Mouse (Mus musculus) embryonic facial prominence, embryonic 11.5 days (tissue): ENCODE data around the gene Fosl1. TPM values are rescaled to one million over a fixed set of nuclear protein-coding genes. Genes with fewer than 3 reads are reported as not detected.

Experiments
- ATAC-seq: fragments of 200-750 bp; cut with Nextera tagmentation; replicated peaks from 2 replicates; pipeline ENCODE4 v1.8.0; 2017; ENCODE audit warnings: low read depth; ENCODE audit not compliant: insufficient number of reproducible peaks, low FRiP score, low TSS enrichment
- DNase-seq: peaks from one replicate; pipeline ENCODE4 v3.0.0-alpha.2; 2015; ENCODE audit warnings: low spot score
- H3K27ac ChIP-seq: fragments of 300-500 bp; sonication (generic); replicated peaks from 2 replicates; pipeline ENCODE4 v1.5.1; 2014; ENCODE audit warnings: mild to moderate bottlenecking, low read depth, low read length, control low read depth
- H3K27me3 ChIP-seq: fragments of 300-500 bp; sonication (generic); 2 replicates; pipeline ENCODE4 v1.6.1; 2014; ENCODE audit warnings: mild to moderate bottlenecking, low read length, moderate library complexity, mixed read lengths; ENCODE audit not compliant: control insufficient read depth, insufficient read depth
- H3K36me3 ChIP-seq: fragments of 300-500 bp; sonication (generic); replicated peaks from 2 replicates; pipeline ENCODE4 v1.6.1; 2014; ENCODE audit warnings: low read depth, mild to moderate bottlenecking, low read length, moderate library complexity, mixed read lengths; ENCODE audit not compliant: control insufficient read depth, insufficient read depth
- H3K4me1 ChIP-seq: fragments of 300-500 bp; sonication (generic); 2 replicates; pipeline ENCODE4 v1.6.1; 2014; ENCODE audit warnings: low read length, mixed read lengths; ENCODE audit not compliant: control insufficient read depth, insufficient read depth
- H3K4me2 ChIP-seq: fragments of 300-500 bp; sonication (generic); 2 replicates; pipeline ENCODE4 v1.6.1; 2014; ENCODE audit warnings: low read depth, mild to moderate bottlenecking, control low read depth, low read length, moderate library complexity
- H3K4me3 ChIP-seq: fragments of 300-500 bp; sonication (generic); 2 replicates; pipeline ENCODE4 v1.5.1; 2014; ENCODE audit warnings: low read depth, low read length, control low read depth
- H3K9ac ChIP-seq: fragments of 300-500 bp; sonication (generic); replicated peaks from 2 replicates; pipeline ENCODE4 v1.6.1; 2014; ENCODE audit warnings: mild to moderate bottlenecking, control low read depth, low read length
- H3K9me3 ChIP-seq: fragments of 300-500 bp; sonication (generic); replicated peaks from 2 replicates; pipeline ENCODE4 v1.6.1; 2016; ENCODE audit warnings: mild to moderate bottlenecking, low read length, inconsistent platforms, mixed read lengths; ENCODE audit not compliant: control insufficient read depth
- WGBS: fragments of 180-500 bp; shearing (Covaris S2); extraction: QIAGEN DNeasy Blood & Tissue Kit; methylation state at CpG from one replicate; pipeline ENCODE4 v1.1.7; 2014; 5-methylcytosine and 5-hydroxymethylcytosine counted together
- polyA plus RNA-seq: library from polyadenylated mRNA; unstranded; fragments of >200 nt; fragmentation: Nextera tagmentation; extraction: Ambion mirVana; gene quantifications from 2 replicates; pipeline ENCODE4 v1.2.1, GENCODE M21; 2014

Fosl1 gene
- polyA plus RNA-seq, 1 experiment from 2014 or later = not detected

DNA sequence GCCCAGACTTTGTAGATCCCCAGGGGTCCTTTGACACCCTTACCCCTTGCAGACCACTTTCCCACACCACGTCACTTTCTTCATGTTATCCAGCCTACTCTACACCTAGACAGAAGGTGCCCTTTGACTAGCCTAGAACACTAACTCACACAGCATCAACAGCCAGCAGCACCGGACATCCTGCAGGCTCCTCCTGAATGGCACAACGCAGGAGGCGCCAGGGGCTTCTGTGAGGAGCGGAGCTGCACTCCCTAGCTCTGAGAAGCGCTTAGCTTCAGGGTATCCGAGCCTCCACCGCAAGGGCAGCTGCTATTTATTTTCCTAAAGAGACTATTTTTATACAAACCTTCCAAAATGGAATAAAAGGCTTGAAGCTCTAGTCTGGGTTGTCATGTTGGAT, 8.2 kb downstream of the Fosl1 start:
- WGBS = 61% methylated on average over 8 of the region's 8 CpGs
- Histone ChIP-seq H3K36me3 (no peaks in the 10 kb centered on the region), H3K4me1 (peaks cover 6% of the 10 kb centered on the region; the same call in 1 of the 2 replicates), H3K4me2 (peak overlapping the region; percentile 99; the same call in 1 of the 2 replicates), H3K27me3 (no peaks in the 10 kb centered on the region), H3K27ac (no peak overlapping the region), H3K9me3 (no peaks in the 10 kb centered on the region), H3K4me3 (no peak overlapping the region; the same call in none of the 2 replicates), H3K9ac (0 out of 2 replicates have a peak overlapping the region, but pooled peaks have one; percentile 23)
- no peak for ATAC-seq
- no peak for DNase-seq

DNA sequence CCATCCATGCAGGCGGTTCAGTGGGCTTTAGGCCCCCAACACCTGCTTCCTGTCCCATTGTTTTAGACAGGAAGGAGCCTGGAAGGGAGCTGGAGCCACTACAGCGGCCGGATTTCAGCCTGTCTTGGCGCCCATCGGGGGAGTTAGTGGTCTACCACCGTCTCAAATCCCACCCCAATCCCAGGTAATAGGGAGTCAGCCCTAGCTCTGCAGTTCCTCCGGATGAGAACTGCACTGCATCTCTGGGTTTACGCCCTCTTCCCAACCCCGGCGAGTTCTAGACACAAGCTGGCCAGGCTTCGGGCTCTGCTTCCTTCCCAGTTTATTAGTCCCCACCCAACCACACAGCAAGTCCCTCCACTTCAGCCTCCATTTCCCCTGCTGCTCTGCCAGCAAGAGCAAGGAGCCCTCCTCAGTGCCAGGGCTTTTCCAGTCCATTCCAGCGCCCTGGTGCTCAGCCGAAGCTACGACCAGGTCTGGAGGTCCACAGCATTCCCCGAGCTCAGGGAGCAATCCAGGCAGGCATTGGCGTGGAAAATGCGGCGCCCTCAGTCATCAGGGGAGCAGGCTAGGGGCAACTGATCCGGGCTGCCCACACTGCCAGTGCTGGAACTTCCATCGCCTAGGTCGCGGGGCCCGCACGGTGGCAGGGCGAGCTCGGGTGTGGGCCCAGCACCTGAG, 9.0 kb downstream of the Fosl1 start:
- H3K4me2 ChIP-seq = peak overlapping the region; percentile 99
- no peak for DNase-seq
- H3K27ac ChIP-seq = peak overlapping the region; percentile 83
- WGBS = 2% methylated on average over 26 of the region's 26 CpGs
- no peaks in the 10 kb centered on the region for H3K9me3 ChIP-seq
- no peaks in the 10 kb centered on the region for H3K27me3 ChIP-seq
- no peaks in the 10 kb centered on the region for H3K36me3 ChIP-seq
- peak overlapping the region; percentile 80 for H3K9ac ChIP-seq
- peak overlapping the region; percentile 80 for H3K4me3 ChIP-seq
- ATAC-seq = no peak
- H3K4me1 ChIP-seq = peaks cover 6% of the 10 kb centered on the region; the same call in 1 of the 2 replicates

DNA sequence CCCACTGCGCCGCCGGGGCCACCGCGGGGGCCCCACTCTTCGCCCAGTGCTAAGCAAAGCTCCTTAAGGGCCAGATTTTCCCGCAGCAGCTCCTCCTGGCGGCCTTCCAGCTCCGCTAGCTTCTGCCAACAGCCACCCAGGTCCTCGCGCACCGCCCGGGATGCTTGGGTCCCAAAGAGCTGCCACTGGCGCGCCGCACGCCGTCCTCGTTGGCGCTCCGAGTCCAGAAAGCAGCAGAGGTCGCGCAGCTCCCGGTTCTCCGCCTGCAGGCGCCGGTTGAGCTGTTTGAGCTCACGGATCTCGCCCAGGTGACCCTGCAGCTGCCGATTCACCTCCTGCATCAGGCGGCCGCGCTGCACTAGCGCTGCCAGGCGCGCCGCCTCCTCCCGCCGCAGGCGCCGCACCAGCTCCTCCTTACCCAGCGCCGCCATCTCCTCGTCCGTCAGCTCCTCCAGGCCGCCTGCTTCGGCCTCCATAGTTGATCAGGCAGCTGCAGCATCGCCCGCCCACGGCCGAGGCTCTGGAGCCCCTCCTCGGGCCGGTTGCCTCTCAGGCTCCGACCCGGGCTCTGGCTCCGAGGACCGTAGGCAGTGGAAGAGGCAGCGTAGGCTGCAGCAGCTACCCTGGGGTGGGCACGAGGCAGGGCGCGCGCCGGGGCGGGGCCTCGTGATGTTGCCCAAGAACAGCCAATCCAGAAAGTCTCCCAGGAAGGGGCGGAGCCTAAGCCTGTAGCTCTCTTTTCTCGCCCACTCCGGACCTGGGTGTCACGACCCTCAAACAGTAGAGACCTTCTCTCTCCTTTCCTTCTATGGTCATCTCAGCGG, 9.8 kb downstream of the Fosl1 start:
- under 1% methylated on average over 70 of the region's 70 CpGs for WGBS
- Histone ChIP-seq H3K36me3 (no peaks in the 10 kb centered on the region), H3K4me1 (peaks cover 6% of the 10 kb centered on the region; the same call in 1 of the 2 replicates), H3K27ac (peak overlapping the region; percentile 83), H3K9ac (peak overlapping the region; percentile 80), H3K4me2 (peak overlapping the region; percentile 99), H3K9me3 (no peaks in the 10 kb centered on the region), H3K4me3 (peak overlapping the region; percentile 80), H3K27me3 (no peaks in the 10 kb centered on the region)
- DNase-seq = peak; percentile 96
- ATAC-seq = peak; percentile 89

DNA sequence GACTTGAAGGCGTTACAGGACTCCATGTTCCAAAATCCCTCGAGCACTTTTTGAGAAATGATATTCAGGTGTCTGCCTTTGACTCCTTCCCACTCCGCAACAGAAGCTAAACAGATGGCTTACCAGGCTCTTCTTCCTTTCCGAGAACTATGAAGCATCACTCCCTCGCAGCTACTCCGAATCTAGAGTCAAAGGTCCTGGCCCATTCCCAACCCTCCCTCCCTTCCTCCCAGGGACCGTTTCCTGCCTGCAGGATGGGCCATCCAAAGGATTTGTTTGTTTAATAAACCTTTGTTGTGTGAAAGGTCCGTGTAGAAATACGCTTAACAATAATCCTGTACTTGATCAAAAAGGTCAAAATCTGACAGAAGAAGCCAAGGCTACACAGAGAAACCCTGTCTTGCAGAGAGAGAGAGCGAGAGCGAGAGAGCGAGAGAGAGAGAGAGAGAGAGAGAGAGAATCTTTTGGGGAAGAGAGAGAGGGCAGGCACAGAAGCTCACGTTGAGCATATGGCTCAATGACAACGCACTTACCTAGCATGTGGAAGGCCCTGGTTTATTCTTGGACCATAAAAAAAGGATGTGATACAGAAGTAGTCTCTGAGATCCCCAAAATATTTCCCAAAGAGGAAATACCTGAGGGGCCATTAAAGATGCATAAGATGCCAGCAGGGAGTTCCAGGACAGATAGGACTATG, 10.5 kb downstream of the Fosl1 start, which contains the start of gene Ccdc85b:
Gene Ccdc85b, minus strand, starts transcription at position 149 of the 697 bp plus-strand sequence.
- Histone ChIP-seq H3K4me1 (peaks cover 6% of the 10 kb centered on the region; the same call in 1 of the 2 replicates), H3K36me3 (no peaks in the 10 kb centered on the region), H3K27me3 (no peaks in the 10 kb centered on the region), H3K4me3 (peak within 1 kb of the TSS; percentile 80), H3K9me3 (no peaks in the 10 kb centered on the region), H3K27ac (peak within 1 kb of the TSS; percentile 83), H3K9ac (peak within 1 kb of the TSS; percentile 80), H3K4me2 (peak within 1 kb of the TSS; percentile 99)
- ATAC-seq (no peak), DNase-seq (no peak)
- WGBS = 12% methylated on average over 14 of the region's 14 CpGs

DNA sequence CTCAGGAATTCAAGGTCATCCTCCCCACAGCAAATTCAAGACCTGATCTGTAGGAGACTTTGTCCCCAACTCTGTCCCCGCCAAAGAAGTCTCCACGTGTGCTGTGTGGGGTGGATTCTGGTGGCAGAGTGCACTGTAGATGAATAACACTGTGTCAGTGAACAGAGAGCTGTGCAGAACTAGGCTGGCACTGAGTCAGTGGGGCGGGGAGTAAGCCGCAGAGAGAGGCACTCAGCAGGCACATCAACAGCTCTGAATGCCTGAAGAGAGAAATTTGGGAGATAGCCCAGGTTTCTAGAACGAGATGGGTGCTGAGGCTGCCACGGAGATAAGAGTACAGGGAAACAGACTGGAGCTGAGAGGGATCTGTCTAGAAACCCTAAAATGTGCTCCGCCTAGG, 11.7 kb downstream of the Fosl1 start:
- no peak overlapping the region for H3K4me3 ChIP-seq
- no peak for ATAC-seq
- H3K9ac ChIP-seq = no peak overlapping the region
- no peaks in the 10 kb centered on the region for H3K27me3 ChIP-seq
- 65% methylated on average over 7 of the region's 7 CpGs for WGBS
- H3K4me2 ChIP-seq = 0 out of 2 replicates have a peak overlapping the region, but pooled peaks have one; percentile 3
- no peaks in the 10 kb centered on the region for H3K9me3 ChIP-seq
- peaks cover 6% of the 10 kb centered on the region; the same call in 1 of the 2 replicates for H3K4me1 ChIP-seq
- no peak overlapping the region for H3K27ac ChIP-seq
- H3K36me3 ChIP-seq = no peaks in the 10 kb centered on the region; the same call in 1 of the 2 replicates
- no peak for DNase-seq

DNA sequence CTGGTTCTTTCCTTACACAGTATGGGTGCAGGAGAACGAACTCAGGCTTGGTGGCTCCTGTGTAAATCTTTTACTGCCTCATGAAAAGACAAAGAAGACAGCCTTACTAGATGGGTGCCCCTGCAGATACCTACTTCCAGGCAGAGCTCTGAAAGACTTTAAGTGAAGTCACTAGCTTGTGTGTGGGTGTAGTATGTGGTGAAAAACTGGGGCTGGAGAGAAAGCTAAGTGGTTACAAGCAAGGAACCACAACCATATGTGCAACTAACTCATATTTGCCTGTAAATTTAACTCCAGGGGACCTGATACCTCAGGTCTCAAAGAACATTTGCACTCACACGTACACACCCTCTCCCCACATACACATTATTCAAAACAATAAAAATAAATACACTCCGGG, 12.5 kb downstream of the Fosl1 start:
- ATAC-seq = no peak
- DNase-seq = no peak
- Histone ChIP-seq H3K9me3 (no peaks in the 10 kb centered on the region), H3K4me2 (peak overlapping the region; percentile 47), H3K27ac (no peak overlapping the region), H3K4me1 (peaks cover 6% of the 10 kb centered on the region; the same call in 1 of the 2 replicates), H3K36me3 (no peaks in the 10 kb centered on the region; the same call in none of the 2 replicates), H3K4me3 (peak overlapping the region; percentile 56), H3K9ac (peak overlapping the region; percentile 56), H3K27me3 (no peaks in the 10 kb centered on the region)
- WGBS = 30% methylated on average over 3 of the region's 3 CpGs

DNA sequence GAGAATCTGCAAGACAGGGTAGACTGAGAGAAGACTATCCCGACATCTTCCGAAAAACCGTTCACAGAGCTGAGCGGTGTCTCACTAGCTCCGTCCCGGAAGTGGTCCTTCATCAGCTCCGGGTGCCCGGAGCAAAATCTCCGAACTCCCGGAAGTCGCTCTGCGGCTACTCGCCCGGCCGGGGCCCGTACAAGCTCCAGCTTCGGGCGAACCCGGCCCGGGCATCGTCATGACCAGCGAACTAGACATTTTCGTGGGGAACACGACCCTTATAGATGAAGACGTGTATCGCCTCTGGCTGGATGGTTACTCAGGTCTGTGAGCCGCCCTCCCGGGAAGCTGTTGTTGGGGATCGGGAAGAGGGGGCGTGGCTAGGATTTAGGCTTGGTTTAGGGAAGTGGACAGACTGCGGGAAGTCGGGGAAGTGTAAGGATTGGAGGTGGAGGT, 13.1 kb downstream of the Fosl1 start, which contains the start of gene Fibp:
Gene Fibp, plus strand, starts transcription at position 151 of the 447 bp plus-strand sequence.
- under 1% methylated on average over 32 of the region's 32 CpGs for WGBS
- H3K4me2 ChIP-seq = peak within 1 kb of the TSS; percentile 92
- H3K4me1 ChIP-seq = peaks cover 6% of the 10 kb centered on the region; the same call in 1 of the 2 replicates
- DNase-seq (peak; percentile 95), ATAC-seq (peak; percentile 39; the same call in 1 of the 2 replicates)
- H3K9me3 ChIP-seq = no peaks in the 10 kb centered on the region
- H3K36me3 ChIP-seq = no peaks in the 10 kb centered on the region; the same call in none of the 2 replicates
- no peak within 1 kb of the TSS for H3K27ac ChIP-seq
- H3K27me3 ChIP-seq = no peaks in the 10 kb centered on the region
- H3K9ac ChIP-seq = peak within 1 kb of the TSS; percentile 56
- peak within 1 kb of the TSS; percentile 56 for H3K4me3 ChIP-seq
